Mouse (Mus musculus) kidney, postnatal 14 days (tissue): ENCODE data around the gene Sobp.

Experiments used
- DNase-seq: peaks from one replicate; pipeline ENCODE4 v3.0.0; 2022; ENCODE audit warnings: mixed read lengths

Gene Sobp

DNA sequence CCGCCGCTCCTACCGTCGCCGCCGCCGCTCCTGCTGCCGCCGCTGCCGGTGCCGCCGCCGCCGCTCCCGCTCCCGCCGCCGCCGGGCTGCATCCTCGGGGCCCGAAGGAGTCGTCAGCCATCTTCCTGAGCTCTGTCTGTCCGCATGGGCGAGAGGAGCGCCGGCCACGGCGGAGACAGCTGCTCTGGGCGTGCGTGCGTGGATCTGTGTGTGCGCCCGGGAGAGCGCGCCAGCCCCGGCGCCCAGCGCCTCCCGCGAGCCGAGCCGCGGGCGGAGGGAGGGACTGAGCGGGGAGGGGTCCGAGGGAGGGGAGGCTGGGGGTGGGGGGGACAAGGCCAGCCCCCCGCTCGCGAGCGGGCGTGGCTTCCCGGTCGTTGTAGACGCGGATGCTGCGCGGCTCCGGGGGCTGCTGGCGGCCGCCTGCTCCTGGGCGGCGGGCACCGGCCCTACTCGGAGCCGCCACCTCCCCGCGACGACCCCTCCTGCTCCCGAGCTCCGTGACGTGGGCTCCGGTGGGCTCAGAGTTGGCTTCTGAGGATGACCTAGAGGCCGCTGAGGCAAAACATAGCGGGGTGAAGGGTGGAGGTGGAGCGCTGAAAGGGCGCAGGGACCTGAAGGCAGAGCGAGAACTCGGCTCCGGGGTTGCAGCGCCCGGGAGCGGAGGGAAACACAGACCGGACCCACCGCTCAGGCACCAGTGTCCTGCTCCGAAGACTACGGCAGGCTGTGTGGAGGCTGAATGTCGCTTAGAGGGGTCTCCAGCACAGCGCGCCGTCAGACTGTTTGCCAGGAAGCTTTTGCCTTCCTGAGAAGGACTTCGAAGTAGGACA, at the start of gene Sobp, which contains the start of gene 9030612E09Rik:
Gene Sobp, minus strand, starts transcription at position 205 of the 830 bp plus-strand sequence.
Gene 9030612E09Rik, plus strand, starts transcription at position 379 of the 830 bp plus-strand sequence.
- DNase-seq, result peak; percentile 65

- DNase-seq, result no peak
Observed at GRCm38 (mm10) chr10:43223391-43223790, 49.1 kb upstream of the Sobp start.

- peak; percentile 36 for DNase-seq
Observed at GRCm38 (mm10) chr10:43221659-43222058, 47.3 kb upstream of the Sobp start.

DNA sequence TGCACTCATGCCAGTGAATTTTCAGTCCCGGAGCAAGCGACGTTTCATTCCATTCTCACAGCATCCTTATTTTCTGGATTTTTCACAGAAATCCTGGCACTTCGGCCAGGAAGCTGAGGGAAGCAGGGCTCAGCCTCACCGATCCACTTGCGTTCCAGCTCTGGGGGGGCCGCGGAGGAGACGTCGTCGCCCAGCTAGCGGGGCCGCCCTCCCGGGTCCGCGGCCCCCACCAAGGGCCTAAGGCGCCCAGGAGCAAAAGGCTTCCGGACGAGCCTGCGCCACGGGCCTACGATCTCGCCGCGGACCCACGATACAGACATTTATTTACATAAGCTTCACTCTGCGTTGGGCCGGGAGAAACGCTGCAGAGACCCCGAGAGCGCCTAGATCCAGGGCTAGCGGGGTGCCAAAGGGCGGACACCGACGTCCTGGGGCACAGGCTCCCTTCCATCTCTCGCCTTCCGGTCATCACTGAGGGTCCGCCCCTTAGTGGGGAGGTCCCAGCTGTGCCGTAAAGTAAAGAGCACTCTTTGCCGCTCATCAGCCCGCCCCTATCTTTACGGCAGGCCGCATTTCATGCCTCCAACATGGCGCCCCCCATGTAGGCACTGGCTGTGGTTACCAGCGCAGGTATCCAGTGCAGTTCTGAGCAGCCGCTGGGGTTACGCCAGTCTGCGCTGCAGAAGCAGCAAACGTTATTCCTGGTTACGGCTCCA, 46.7 kb upstream of the Sobp start, which contains the start of gene Pdss2:
Gene Pdss2, plus strand, starts transcription at position 577 of the 716 bp plus-strand sequence.
- DNase-seq, result peak; percentile 97

- DNase-seq, result peak; percentile 6
Observed at GRCm38 (mm10) chr10:43220479-43220878, 46.1 kb upstream of the Sobp start.

DNA sequence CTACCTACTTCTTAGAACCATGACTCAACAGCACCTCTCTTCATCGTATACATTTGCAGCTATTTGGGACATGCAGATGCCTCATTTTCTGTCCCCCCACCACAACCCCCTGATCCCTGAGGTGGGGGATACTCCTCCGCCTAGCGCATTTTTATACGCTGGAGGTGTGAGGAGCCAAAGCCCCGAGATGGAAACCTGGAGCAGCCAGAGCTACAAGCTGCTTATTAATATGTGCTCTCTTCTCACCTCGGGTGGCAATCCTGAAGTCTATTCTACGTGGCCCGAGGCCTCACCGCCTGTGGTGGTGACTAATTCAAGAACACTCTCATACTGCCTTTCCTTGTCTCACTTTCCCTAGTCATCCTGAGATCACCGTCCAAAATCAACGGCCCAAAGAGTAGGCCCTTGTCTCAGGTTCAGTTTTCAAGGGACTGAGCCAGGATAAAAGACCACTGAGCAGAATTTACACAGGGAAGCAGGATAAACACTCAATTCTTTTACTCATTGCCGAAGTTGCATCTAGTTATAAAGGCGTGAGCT, 43.1 kb upstream of the Sobp start:
- DNase-seq, result no peak

- no peak for DNase-seq
Observed at GRCm38 (mm10) chr10:43211866-43212265, 37.5 kb upstream of the Sobp start.

GRCm38 (mm10) chr10:43203865-43204264, 29.5 kb upstream of the Sobp start:
- no peak for DNase-seq

GRCm38 (mm10) chr10:43200206-43200605, 25.9 kb upstream of the Sobp start:
- no peak for DNase-seq

- no peak for DNase-seq
Observed at GRCm38 (mm10) chr10:43180313-43180912, 6.1 kb upstream of the Sobp start.

DNA sequence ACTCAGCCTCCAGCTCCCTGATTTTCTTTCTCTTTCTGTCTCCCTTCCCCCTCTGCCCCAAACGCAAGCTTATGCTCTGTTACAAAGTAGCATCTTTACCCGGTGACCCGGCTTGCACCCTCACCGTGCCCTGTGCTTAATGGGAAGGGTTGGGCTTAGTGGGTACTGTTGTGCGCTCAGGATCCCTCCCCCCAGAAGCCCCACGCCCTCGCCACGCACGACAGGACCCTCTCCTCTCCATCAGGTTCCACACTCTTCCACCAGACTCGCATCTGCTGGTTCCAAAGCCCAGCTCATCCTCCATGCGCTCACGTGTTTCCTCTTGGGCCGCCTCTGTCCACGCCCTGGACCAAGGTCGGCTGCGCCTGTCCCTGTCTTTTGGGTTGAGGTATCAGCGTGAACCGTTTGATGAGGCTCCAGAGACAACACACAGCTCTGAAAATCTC, 849 bp upstream of the Sobp start:
- no peak for DNase-seq

GRCm38 (mm10) chr10:43173828-43174325, 453 bp downstream of the Sobp start:
- peak; percentile 12 for DNase-seq

- DNase-seq, result peak; percentile 75
Observed at GRCm38 (mm10) chr10:43173141-43173827, 1.0 kb downstream of the Sobp start.

GRCm38 (mm10) chr10:43172554-43172953, 1.8 kb downstream of the Sobp start:
- no peak for DNase-seq

GRCm38 (mm10) chr10:43172066-43172465, 2.3 kb downstream of the Sobp start:
- DNase-seq, result no peak

DNA sequence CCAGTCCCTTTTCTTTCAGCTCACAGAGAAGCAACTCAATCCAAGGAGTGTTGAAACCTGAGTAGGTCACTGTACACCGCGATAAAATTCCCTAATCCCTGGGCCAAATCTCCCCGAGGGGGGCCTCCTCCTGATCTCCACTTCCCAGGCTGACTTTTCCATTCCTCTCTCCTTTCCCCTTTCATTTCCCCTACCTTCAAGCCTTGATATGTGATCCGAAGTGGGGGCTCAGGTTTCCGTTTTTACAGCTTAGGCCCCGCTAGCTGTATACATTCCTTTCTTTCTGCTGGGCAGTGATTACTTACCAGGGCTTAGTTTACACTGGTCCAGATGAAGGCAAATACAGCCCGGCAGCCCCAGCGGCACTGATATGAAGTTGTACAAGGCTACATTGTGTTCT, 3.2 kb downstream of the Sobp start:
- DNase-seq, result no peak

DNA sequence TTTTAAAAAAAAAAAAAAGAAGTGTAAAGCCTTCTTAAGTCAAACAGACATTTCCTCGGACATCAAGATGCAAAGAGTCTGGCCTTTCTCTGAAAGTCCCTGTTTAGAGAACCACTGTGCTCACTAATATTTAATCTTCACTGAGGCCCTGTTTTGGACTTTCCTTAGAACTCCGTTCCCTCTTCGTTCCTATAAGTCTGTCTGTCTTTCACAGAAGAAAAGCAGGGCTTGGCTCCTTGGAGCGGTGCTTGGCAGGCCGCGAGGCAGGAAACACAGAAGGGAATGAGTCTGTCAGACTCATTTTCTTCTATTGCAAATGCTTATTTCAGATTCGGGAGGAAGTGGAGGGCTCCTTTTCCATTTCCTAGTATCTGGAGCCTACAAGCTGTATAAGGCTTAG, 5.5 kb downstream of the Sobp start:
- no peak for DNase-seq

DNA sequence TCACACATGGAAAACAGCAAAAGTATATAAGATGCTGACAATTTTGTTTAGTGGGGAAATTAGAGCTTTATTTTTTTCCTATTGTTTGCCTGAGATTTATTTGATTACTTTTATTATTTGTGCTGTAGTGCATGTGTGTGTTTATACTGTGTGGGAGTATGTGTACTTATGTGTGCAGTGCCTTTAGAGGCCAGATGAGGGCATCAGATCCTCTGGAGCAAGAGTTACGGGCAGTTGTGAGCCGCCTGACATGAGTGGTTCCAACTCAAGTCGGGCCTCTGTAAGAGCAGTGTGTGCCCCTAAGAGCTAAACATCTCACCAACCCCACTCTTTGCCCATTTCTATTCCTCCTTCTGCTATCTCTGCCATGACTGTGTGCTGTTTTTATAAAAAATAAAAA, 7.5 kb downstream of the Sobp start:
- DNase-seq, result no peak

DNA sequence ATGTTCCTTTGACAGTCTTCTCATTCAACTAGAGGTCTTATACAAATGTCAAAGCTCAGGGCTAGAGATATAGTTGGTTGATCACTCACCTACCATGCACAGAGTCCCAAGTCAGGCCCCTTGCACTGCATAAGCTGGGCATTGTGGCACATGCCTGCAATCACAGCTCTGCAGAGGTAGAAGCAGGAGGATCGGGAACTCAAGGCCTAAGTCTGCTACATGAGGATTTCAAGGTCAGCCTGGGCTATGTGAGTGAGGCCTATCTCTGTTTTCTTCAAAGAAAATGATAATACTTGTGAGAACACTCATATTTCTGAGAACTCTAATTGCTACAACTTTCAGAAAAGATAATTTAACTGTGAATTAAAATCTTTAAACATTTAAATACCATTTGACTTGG, 8.2 kb downstream of the Sobp start:
- DNase-seq, result no peak

DNA sequence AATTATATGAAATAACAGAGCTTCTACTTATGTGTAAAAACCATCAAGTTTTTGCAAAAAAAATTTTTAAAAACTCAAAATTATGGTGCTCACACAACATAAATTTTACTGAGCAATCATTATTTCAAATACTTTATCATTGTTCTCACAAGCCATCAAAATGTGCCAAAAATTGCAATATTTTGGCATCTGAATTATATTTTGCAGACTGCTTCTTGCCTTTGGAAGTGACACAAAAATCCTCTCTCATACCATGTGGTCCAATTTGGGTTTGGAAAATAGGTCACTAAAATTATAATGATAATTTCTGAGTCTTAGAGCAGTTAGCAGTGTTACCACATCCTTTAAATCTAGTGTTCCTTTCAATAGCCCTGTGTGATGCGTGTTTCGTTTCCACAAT, 9.9 kb downstream of the Sobp start:
- no peak for DNase-seq

DNA sequence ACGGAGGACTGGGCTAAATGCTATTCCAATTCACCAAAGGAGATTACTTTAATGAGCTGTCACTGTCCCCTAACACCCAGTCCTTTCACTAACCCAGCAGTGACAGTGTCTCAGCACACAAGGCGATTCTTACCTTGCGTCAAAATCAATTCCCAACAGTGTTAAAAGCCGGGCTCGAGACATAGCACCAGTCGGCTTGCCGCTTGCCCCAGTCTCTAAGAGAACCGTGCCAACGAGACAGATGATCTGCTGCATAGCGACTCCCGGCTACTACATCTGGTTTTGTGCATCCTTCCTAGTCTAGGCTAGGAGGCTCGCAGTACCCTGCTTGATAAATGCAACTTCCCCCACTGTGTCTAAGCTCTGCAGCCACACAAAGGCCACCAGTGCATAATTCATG, 12.0 kb downstream of the Sobp start:
- DNase-seq, result no peak

GRCm38 (mm10) chr10:43159333-43159732, 15.0 kb downstream of the Sobp start:
- no peak for DNase-seq
